Mouse (Mus musculus) liver, embryonic 16.5 days (tissue): Measurements from ENCODE around the gene Lix1l. TPM values are rescaled to one million over a fixed set of nuclear protein-coding genes. Genes with fewer than 3 reads are reported as not detected.

Experiments
- ATAC-seq: fragments of 200-750 bp; cut with Nextera tagmentation; 2 replicates; pipeline ENCODE4 v1.8.0; 2017; ENCODE audit warnings: low read depth, mild to moderate bottlenecking, moderate number of reproducible peaks, moderate library complexity
- H3K27ac ChIP-seq: fragments of 300-500 bp; sonication (generic); 2 replicates; pipeline ENCODE4 v1.5.1; 2014; ENCODE audit warnings: mild to moderate bottlenecking, low read length
- H3K27me3 ChIP-seq: fragments of 300-500 bp; sonication (generic); 2 replicates; pipeline ENCODE4 v1.6.1; 2014; ENCODE audit warnings: low read depth, low read length, mixed read lengths; ENCODE audit not compliant: control insufficient read depth, insufficient read depth
- H3K36me3 ChIP-seq: fragments of 300-500 bp; sonication (generic); 2 replicates; pipeline ENCODE4 v1.6.1; 2014; ENCODE audit warnings: mild to moderate bottlenecking; ENCODE audit not compliant: control insufficient read depth, insufficient read depth
- H3K4me1 ChIP-seq: fragments of 300-500 bp; sonication (generic); 2 replicates; pipeline ENCODE4 v1.6.1; 2014; ENCODE audit warnings: low read depth, low read length, mixed read lengths; ENCODE audit not compliant: control insufficient read depth
- H3K4me2 ChIP-seq: fragments of 300-500 bp; sonication (generic); 2 replicates; pipeline ENCODE4 v1.6.1; 2014; ENCODE audit warnings: low read depth, low read length, mixed read lengths
- H3K4me3 ChIP-seq: fragments of 300-500 bp; sonication (generic); 2 replicates; pipeline ENCODE4 v1.5.1; 2014; ENCODE audit warnings: low read depth, mild to moderate bottlenecking, low read length
- H3K9ac ChIP-seq: fragments of 300-500 bp; sonication (generic); 2 replicates; pipeline ENCODE4 v1.6.1; 2014; ENCODE audit warnings: low read depth, low read length
- H3K9me3 ChIP-seq: fragments of 300-500 bp; sonication (generic); replicated peaks from 2 replicates; pipeline ENCODE4 v1.6.1; 2016; ENCODE audit warnings: low read length; ENCODE audit not compliant: control insufficient read depth
- WGBS: fragments of 180-500 bp; shearing (Covaris S2); extraction: QIAGEN DNeasy Blood & Tissue Kit; methylation state at CpG from one replicate; pipeline ENCODE4 v1.1.7; 2014; ENCODE audit not compliant: insufficient replicate concordance; 5-methylcytosine and 5-hydroxymethylcytosine counted together
- polyA plus RNA-seq: library from polyadenylated mRNA; unstranded; fragments of >200 nt; fragmentation: Nextera tagmentation; extraction: Ambion mirVana; gene quantifications from 2 replicates; pipeline ENCODE4 v1.2.1, GENCODE M21; 2015

Lix1l gene
- polyA plus RNA-seq, 1 experiment from 2014 or later: 0.68 TPM

GRCm38 (mm10) chr3:96563911-96564632 is 36.9 kb upstream of the Lix1l start:
- Histone ChIP-seq H3K9me3 (no peaks in the 10 kb centered on the region), H3K27me3 (no peaks in the 10 kb centered on the region), H3K4me2 (peak overlapping the region; percentile 39), H3K4me1 (peaks cover 42% of the 10 kb centered on the region), H3K9ac (no peak overlapping the region; the same call in 1 of the 2 replicates), H3K4me3 (no peak overlapping the region), H3K27ac (peak overlapping the region; percentile 60), H3K36me3 (peaks cover 21% of the 10 kb centered on the region)
- WGBS: 35% methylated on average over 10 of the region's 10 CpGs
- peak; percentile 12; the same call in 1 of the 2 replicates for ATAC-seq

GRCm38 (mm10) chr3:96564633-96565032 is 36.3 kb upstream of the Lix1l start:
- H3K9ac ChIP-seq: no peak overlapping the region; the same call in 1 of the 2 replicates
- H3K4me3 ChIP-seq: no peak overlapping the region
- H3K27me3 ChIP-seq: no peaks in the 10 kb centered on the region
- H3K27ac ChIP-seq: peak overlapping the region; percentile 60
- peak; percentile 49 for ATAC-seq
- H3K4me2 ChIP-seq: peak overlapping the region; percentile 39
- peaks cover 39% of the 10 kb centered on the region for H3K4me1 ChIP-seq
- no peaks in the 10 kb centered on the region for H3K9me3 ChIP-seq
- WGBS: 12% methylated on average over 7 of the region's 7 CpGs
- H3K36me3 ChIP-seq: peaks cover 19% of the 10 kb centered on the region

- H3K27ac ChIP-seq: peak overlapping the region; percentile 60
- ATAC-seq: no peak
- H3K4me3 ChIP-seq: no peak overlapping the region
- peak overlapping the region; percentile 39; the same call in 1 of the 2 replicates for H3K4me2 ChIP-seq
- 66% methylated on average over 3 of the region's 3 CpGs for WGBS
- H3K9me3 ChIP-seq: no peaks in the 10 kb centered on the region
- H3K4me1 ChIP-seq: peaks cover 38% of the 10 kb centered on the region
- H3K9ac ChIP-seq: no peak overlapping the region
- no peaks in the 10 kb centered on the region for H3K27me3 ChIP-seq
- peaks cover 14% of the 10 kb centered on the region for H3K36me3 ChIP-seq
Observed at GRCm38 (mm10) chr3:96565105-96565504, 35.8 kb upstream of the Lix1l start.

- Histone ChIP-seq H3K9ac (no peak overlapping the region), H3K4me1 (peaks cover 30% of the 10 kb centered on the region), H3K4me3 (no peak overlapping the region), H3K27ac (no peak overlapping the region), H3K27me3 (no peaks in the 10 kb centered on the region), H3K9me3 (no peaks in the 10 kb centered on the region), H3K36me3 (no peaks in the 10 kb centered on the region), H3K4me2 (no peak overlapping the region)
- 52% methylated on average over 8 of the region's 8 CpGs for WGBS
- no peak for ATAC-seq
Observed at GRCm38 (mm10) chr3:96566661-96567450, 34.1 kb upstream of the Lix1l start.

GRCm38 (mm10) chr3:96568605-96569004 is 32.3 kb upstream of the Lix1l start:
- Histone ChIP-seq H3K4me2 (no peak overlapping the region), H3K9me3 (no peaks in the 10 kb centered on the region), H3K9ac (no peak overlapping the region), H3K27me3 (no peaks in the 10 kb centered on the region), H3K4me3 (no peak overlapping the region), H3K4me1 (peaks cover 32% of the 10 kb centered on the region), H3K27ac (no peak overlapping the region), H3K36me3 (no peaks in the 10 kb centered on the region)
- WGBS: 76% methylated on average over 8 of the region's 8 CpGs
- ATAC-seq: no peak

- no peak overlapping the region for H3K4me3 ChIP-seq
- no peaks in the 10 kb centered on the region for H3K9me3 ChIP-seq
- no peaks in the 10 kb centered on the region for H3K36me3 ChIP-seq
- ATAC-seq: no peak
- no peak overlapping the region for H3K4me2 ChIP-seq
- 85% methylated on average over 13 of the region's 13 CpGs for WGBS
- no peak overlapping the region for H3K27ac ChIP-seq
- H3K4me1 ChIP-seq: peaks cover 23% of the 10 kb centered on the region
- H3K27me3 ChIP-seq: no peaks in the 10 kb centered on the region
- no peak overlapping the region for H3K9ac ChIP-seq
Observed at GRCm38 (mm10) chr3:96569506-96569905, 31.4 kb upstream of the Lix1l start.

- H3K36me3 ChIP-seq: no peaks in the 10 kb centered on the region
- H3K4me1 ChIP-seq: peaks cover 21% of the 10 kb centered on the region
Observed at GRCm38 (mm10) chr3:96569966-96570605, 30.9 kb upstream of the Lix1l start.

GRCm38 (mm10) chr3:96570643-96571042 is 30.3 kb upstream of the Lix1l start:
- no peaks in the 10 kb centered on the region for H3K36me3 ChIP-seq
- no peak overlapping the region for H3K4me3 ChIP-seq
- no peaks in the 10 kb centered on the region for H3K9me3 ChIP-seq
- no peaks in the 10 kb centered on the region for H3K27me3 ChIP-seq
- no peak overlapping the region for H3K4me2 ChIP-seq
- H3K9ac ChIP-seq: no peak overlapping the region
- peaks cover 25% of the 10 kb centered on the region for H3K4me1 ChIP-seq
- no peak for ATAC-seq
- peak overlapping the region; percentile 29; the same call in 1 of the 2 replicates for H3K27ac ChIP-seq
- 34% methylated on average over 7 of the region's 7 CpGs for WGBS

More at GRCm38 (mm10) chr3:96569966-96570605, 30.9 kb upstream of the Lix1l start:
- Histone ChIP-seq H3K4me3 (no peak overlapping the region), H3K9me3 (no peaks in the 10 kb centered on the region), H3K27ac (peak overlapping the region; percentile 29; the same call in 1 of the 2 replicates), H3K27me3 (no peaks in the 10 kb centered on the region), H3K4me2 (no peak overlapping the region), H3K9ac (no peak overlapping the region)
- WGBS: 70% methylated on average over 11 of the region's 11 CpGs
- 0 out of 2 replicates have a peak, but pooled peaks have one; percentile 27 for ATAC-seq
